Mouse (Mus musculus) forebrain, embryonic 14.5 days (tissue): ENCODE measurements at regions not wholly inside any gene's neighbourhood (a gene's known extent, or its start where the extent isn't known, plus 50 kb on each side); places are given as distances from the start of the nearest gene placed in this dataset.

Experiments used
- ATAC-seq: fragments of 200-750 bp; cut with Nextera tagmentation; 2 replicates; pipeline ENCODE4 v1.8.0; 2017; ENCODE audit warnings: mild to moderate bottlenecking, moderate library complexity
- DNase-seq: peaks from one replicate; pipeline ENCODE4 v3.0.0-alpha.2; 2015; ENCODE audit warnings: low spot score
- H3K27ac ChIP-seq: fragments of 300-500 bp; sonication (generic); 2 replicates; pipeline ENCODE4 v1.5.1; 2014; ENCODE audit warnings: low read depth, mild to moderate bottlenecking, control low read depth, low read length, moderate library complexity
- H3K27me3 ChIP-seq: fragments of 300-500 bp; sonication (generic); replicated peaks from 2 replicates; pipeline ENCODE4 v1.6.1; 2014; ENCODE audit warnings: low read length, control low read depth, mixed read lengths; ENCODE audit not compliant: control insufficient read depth, insufficient read depth
- H3K36me3 ChIP-seq: fragments of 300-500 bp; sonication (generic); 2 replicates; pipeline ENCODE4 v1.6.1; 2014; ENCODE audit warnings: low read length, control low read depth; ENCODE audit not compliant: control insufficient read depth, insufficient read depth
- H3K4me1 ChIP-seq: fragments of 300-500 bp; sonication (generic); 2 replicates; pipeline ENCODE4 v1.6.1; 2014; ENCODE audit warnings: antibody characterized with exemption, low read length, control low read depth; ENCODE audit not compliant: control insufficient read depth, insufficient read depth
- H3K4me2 ChIP-seq: fragments of 300-500 bp; sonication (generic); 2 replicates; pipeline ENCODE4 v1.6.1; 2014; ENCODE audit warnings: mild to moderate bottlenecking, control low read depth, low read length
- H3K4me3 ChIP-seq: fragments of 300-500 bp; sonication (generic); 2 replicates; pipeline ENCODE4 v1.5.1; 2014; ENCODE audit warnings: low read depth, low read length, control low read depth
- H3K9ac ChIP-seq: fragments of 300-500 bp; sonication (generic); 2 replicates; pipeline ENCODE4 v1.6.1; 2014; ENCODE audit warnings: mild to moderate bottlenecking, low read length, control low read depth, moderate library complexity
- H3K9me3 ChIP-seq: fragments of 300-500 bp; sonication (generic); replicated peaks from 2 replicates; pipeline ENCODE4 v1.6.1; 2016; ENCODE audit warnings: low read length, control low read depth, mixed read lengths; ENCODE audit not compliant: control insufficient read depth
- WGBS: fragments of 180-500 bp; shearing (Covaris S2); extraction: QIAGEN DNeasy Blood & Tissue Kit; methylation state at CpG from one replicate; pipeline ENCODE4 v1.1.7; 2014; 5-methylcytosine and 5-hydroxymethylcytosine counted together

- 57% methylated on average over 4 of the region's 4 CpGs for WGBS
- no peak for ATAC-seq
- DNase-seq = no peak
Observed at GRCm38 (mm10) chr12:118432703-118433102, 131.5 kb upstream of the Sp4 start.

GRCm38 (mm10) chr12:118428384-118428783 lies 127.1 kb upstream of the Sp4 start:
- DNase-seq = no peak
- H3K9ac ChIP-seq = no peak overlapping the region
- no peaks in the 10 kb centered on the region for H3K27me3 ChIP-seq
- WGBS = 87% methylated on average over 5 of the region's 5 CpGs
- no peak overlapping the region for H3K4me3 ChIP-seq
- no peaks in the 10 kb centered on the region for H3K36me3 ChIP-seq
- no peak overlapping the region for H3K27ac ChIP-seq
- H3K9me3 ChIP-seq = no peaks in the 10 kb centered on the region
- no peaks in the 10 kb centered on the region for H3K4me1 ChIP-seq
- H3K4me2 ChIP-seq = no peak overlapping the region
- ATAC-seq = no peak

More at GRCm38 (mm10) chr12:118432703-118433102, 131.5 kb upstream of the Sp4 start:
- Histone ChIP-seq H3K4me1 (no peaks in the 10 kb centered on the region), H3K4me3 (no peak overlapping the region), H3K4me2 (no peak overlapping the region), H3K9me3 (no peaks in the 10 kb centered on the region), H3K9ac (no peak overlapping the region), H3K36me3 (no peaks in the 10 kb centered on the region), H3K27me3 (no peaks in the 10 kb centered on the region), H3K27ac (no peak overlapping the region)

GRCm38 (mm10) chr12:118415956-118416355 lies 114.7 kb upstream of the Sp4 start:
- no peak overlapping the region for H3K4me3 ChIP-seq
- no peak overlapping the region for H3K27ac ChIP-seq
- H3K9ac ChIP-seq = no peak overlapping the region
- no peaks in the 10 kb centered on the region for H3K27me3 ChIP-seq
- no peaks in the 10 kb centered on the region for H3K36me3 ChIP-seq
- no peak for DNase-seq
- no peak for ATAC-seq
- H3K4me2 ChIP-seq = no peak overlapping the region
- 0 out of 2 replicates have a peak, but pooled peaks cover 4% of the 10 kb centered on the region for H3K9me3 ChIP-seq
- WGBS = 88% methylated on average over 1 of the region's 1 CpGs
- no peaks in the 10 kb centered on the region for H3K4me1 ChIP-seq

GRCm38 (mm10) chr12:118411767-118412430 lies 110.7 kb upstream of the Sp4 start:
- WGBS = 80% methylated on average over 7 of the region's 7 CpGs
- Histone ChIP-seq H3K27me3 (no peaks in the 10 kb centered on the region), H3K4me3 (no peak overlapping the region), H3K36me3 (no peaks in the 10 kb centered on the region), H3K4me2 (no peak overlapping the region), H3K4me1 (no peaks in the 10 kb centered on the region), H3K9ac (no peak overlapping the region), H3K27ac (no peak overlapping the region), H3K9me3 (no peaks in the 10 kb centered on the region)
- ATAC-seq (no peak), DNase-seq (no peak)

- no peak for ATAC-seq
- no peaks in the 10 kb centered on the region for H3K4me1 ChIP-seq
- H3K9ac ChIP-seq = no peak overlapping the region
- no peaks in the 10 kb centered on the region for H3K36me3 ChIP-seq
- H3K27ac ChIP-seq = no peak overlapping the region
- H3K4me3 ChIP-seq = no peak overlapping the region
- no peaks in the 10 kb centered on the region for H3K9me3 ChIP-seq
- no peaks in the 10 kb centered on the region for H3K27me3 ChIP-seq
- H3K4me2 ChIP-seq = no peak overlapping the region
- no peak for DNase-seq
Observed at GRCm38 (mm10) chr12:118410917-118411316, 109.7 kb upstream of the Sp4 start.

GRCm38 (mm10) chr12:118405135-118405534 lies 103.9 kb upstream of the Sp4 start:
- ATAC-seq (peak; percentile 15; the same call in 1 of the 2 replicates), DNase-seq (peak; percentile 62)
- H3K27me3 ChIP-seq = no peaks in the 10 kb centered on the region
- no peaks in the 10 kb centered on the region for H3K36me3 ChIP-seq
- H3K4me3 ChIP-seq = no peak overlapping the region
- no peak overlapping the region for H3K4me2 ChIP-seq
- no peak overlapping the region for H3K27ac ChIP-seq
- no peaks in the 10 kb centered on the region for H3K4me1 ChIP-seq
- no peaks in the 10 kb centered on the region for H3K9me3 ChIP-seq
- H3K9ac ChIP-seq = no peak overlapping the region

GRCm38 (mm10) chr12:118404171-118404570 lies 102.9 kb upstream of the Sp4 start:
- H3K36me3 ChIP-seq = no peaks in the 10 kb centered on the region
- no peak overlapping the region for H3K9ac ChIP-seq
- no peak overlapping the region for H3K4me3 ChIP-seq
- DNase-seq (peak; percentile 10), ATAC-seq (no peak)
- whole genome bisulfite sequencing = 25% methylated on average over 5 of the region's 5 CpGs
- H3K4me1 ChIP-seq = no peaks in the 10 kb centered on the region
- H3K27me3 ChIP-seq = no peaks in the 10 kb centered on the region
- H3K9me3 ChIP-seq = no peaks in the 10 kb centered on the region
- H3K4me2 ChIP-seq = no peak overlapping the region
- no peak overlapping the region for H3K27ac ChIP-seq

GRCm38 (mm10) chr12:118403519-118404087 lies 102.4 kb upstream of the Sp4 start:
- Histone ChIP-seq H3K4me2 (no peak overlapping the region), H3K27ac (no peak overlapping the region), H3K4me1 (no peaks in the 10 kb centered on the region), H3K27me3 (no peaks in the 10 kb centered on the region), H3K4me3 (no peak overlapping the region), H3K9ac (no peak overlapping the region), H3K36me3 (no peaks in the 10 kb centered on the region), H3K9me3 (no peaks in the 10 kb centered on the region)
- no peak for DNase-seq
- ATAC-seq = no peak
- 80% methylated on average over 4 of the region's 4 CpGs for WGBS

GRCm38 (mm10) chr12:118401377-118401776 lies 100.1 kb upstream of the Sp4 start:
- H3K4me1 ChIP-seq = no peaks in the 10 kb centered on the region

More at GRCm38 (mm10) chr12:118401377-118401776, 100.1 kb upstream of the Sp4 start:
- Histone ChIP-seq H3K9me3 (no peaks in the 10 kb centered on the region), H3K27ac (no peak overlapping the region), H3K4me3 (no peak overlapping the region), H3K36me3 (no peaks in the 10 kb centered on the region), H3K9ac (no peak overlapping the region), H3K27me3 (no peaks in the 10 kb centered on the region), H3K4me2 (no peak overlapping the region)
- ATAC-seq (no peak), DNase-seq (no peak)
